Mouse (Mus musculus) E14TG2a.4 (cell line): ENCODE measurements around the gene Aldh5a1.

Experiments used
- CTCF ChIP-seq: conservative IDR thresholded peaks from 2 replicates; pipeline ENCODE4 v1.5.1; 2014; ENCODE audit warnings: low read length
- POU5F1 ChIP-seq: IDR thresholded peaks from 2 replicates; pipeline ENCODE4 v1.6.1; 2014; ENCODE audit warnings: low read length, borderline replicate concordance

DNA sequence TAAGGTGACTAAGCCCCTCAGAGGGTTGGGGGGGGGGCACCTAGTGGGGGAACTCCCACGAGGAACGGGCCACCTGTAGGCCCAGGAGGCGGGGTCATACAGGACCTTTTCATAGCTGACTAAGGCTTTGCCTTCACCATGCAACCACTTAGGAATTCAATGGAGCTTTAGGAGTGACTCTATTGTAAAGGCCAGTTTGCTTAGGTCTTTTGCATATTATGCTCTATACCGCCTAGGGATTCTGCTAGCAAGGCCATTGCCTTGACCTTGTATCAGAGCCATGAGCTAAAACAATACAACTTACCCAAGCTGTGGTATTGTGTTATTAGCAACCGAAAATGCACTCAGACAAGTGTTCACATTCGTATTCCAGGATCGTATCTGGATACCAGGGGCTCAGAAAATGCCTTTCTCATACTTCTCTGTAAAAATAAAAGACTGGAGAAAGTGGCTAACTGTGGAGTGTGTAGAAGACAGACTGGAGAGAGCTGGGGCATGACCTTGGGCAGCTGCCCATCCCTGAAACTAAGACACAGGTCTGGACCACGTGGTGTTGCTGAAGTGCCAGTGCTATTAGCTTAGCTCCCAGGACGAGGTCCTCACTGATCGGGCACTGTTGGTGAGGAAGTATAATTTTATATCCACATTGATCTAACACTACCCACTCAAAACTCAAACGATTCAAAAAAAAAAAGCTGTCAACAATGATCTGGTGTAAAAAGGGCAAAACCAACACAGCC is 30.5 kb downstream of the Aldh5a1 start:
- no peak for TF ChIP-seq CTCF
- no peak for TF ChIP-seq POU5F1
